Mouse (Mus musculus) kidney, adult 2 months (tissue): ENCODE measurements around the gene Plekhm3. TPM values are rescaled to one million over a fixed set of nuclear protein-coding genes. Genes with fewer than 3 reads are reported as not detected.
A peak's percentile ranks its signal among the peaks of the same experiment; 100 is the strongest.

Source experiments
- DNase-seq: peaks from one replicate; pipeline ENCODE4 v3.0.0; 2021
- H3K27ac ChIP-seq: fragments of 200-500 bp; 2 replicates; pipeline ENCODE4 v1.5.1; 2012; ENCODE audit warnings: low read depth, low read length, control low read depth, inconsistent platforms; ENCODE audit not compliant: insufficient read depth
- H3K27me3 ChIP-seq: fragments of 200-500 bp; replicated peaks from 2 replicates; pipeline ENCODE4 v1.6.1; 2012; ENCODE audit warnings: mild to moderate bottlenecking, moderate library complexity, low read length, inconsistent platforms; ENCODE audit not compliant: control insufficient read depth, insufficient read depth
- H3K36me3 ChIP-seq: fragments of 200-500 bp; 2 replicates; pipeline ENCODE4 v1.6.1; 2012; ENCODE audit warnings: mild to moderate bottlenecking, moderate library complexity, low read length, inconsistent platforms; ENCODE audit not compliant: control insufficient read depth, insufficient read depth
- H3K4me1 ChIP-seq: fragments of 200-500 bp; 2 replicates; pipeline ENCODE4 v1.6.1; 2011; ENCODE audit warnings: low read length; ENCODE audit not compliant: control insufficient read depth, insufficient read depth
- H3K4me3 ChIP-seq: fragments of 200-500 bp; 2 replicates; pipeline ENCODE4 v1.5.1; 2011; ENCODE audit warnings: mild to moderate bottlenecking, low read depth, low read length, control low read depth; ENCODE audit not compliant: insufficient read depth
- CTCF ChIP-seq: fragments of 200-500 bp; conservative IDR thresholded peaks from 2 replicates; pipeline ENCODE4 v1.5.1; 2011; ENCODE audit warnings: low read depth, mild to moderate bottlenecking, control low read depth, low read length, moderate library complexity, mixed read lengths; ENCODE audit not compliant: insufficient read depth, insufficient read length
- POLR2A ChIP-seq: fragments of 200-500 bp; IDR thresholded peaks from one replicate; pipeline ENCODE4 v1.6.1; 2011; ENCODE audit warnings: low read depth, low read length, control low read depth
- WGBS: fragments of 180-500 bp; shearing (Covaris S2); methylation state at CpG from one replicate; pipeline ENCODE4 v1.1.7; 2018; 5-methylcytosine and 5-hydroxymethylcytosine counted together
- polyA plus RNA-seq: library from polyadenylated mRNA; depleted of rRNA; stranded (reverse); fragments of >200 nt; gene quantifications from 2 replicates; pipeline ENCODE4 v1.2.3, GENCODE M21; 2012; rRNA removed

Plekhm3 gene
- 3.3 and 3.7 TPM in 2 replicates for polyA plus RNA-seq

- H3K27ac ChIP-seq = no peak within 1 kb of the TSS
- peak; percentile 82 for DNase-seq
- H3K4me1 ChIP-seq = no peaks in the 10 kb centered on the region
- H3K36me3 ChIP-seq = no peaks in the 10 kb centered on the region
- no peak for TF ChIP-seq POLR2A
- TF ChIP-seq CTCF = no peak
- peak within 1 kb of the TSS; percentile 82 for H3K4me3 ChIP-seq
- under 1% methylated on average over 43 of the region's 43 CpGs for WGBS
- no peaks in the 10 kb centered on the region for H3K27me3 ChIP-seq
These were observed at the start of gene Plekhm3 for GRCm38 (mm10) chr1:64956479-64956961. Gene Plekhm3 (minus strand): TSS chr1:64956824.

DNA sequence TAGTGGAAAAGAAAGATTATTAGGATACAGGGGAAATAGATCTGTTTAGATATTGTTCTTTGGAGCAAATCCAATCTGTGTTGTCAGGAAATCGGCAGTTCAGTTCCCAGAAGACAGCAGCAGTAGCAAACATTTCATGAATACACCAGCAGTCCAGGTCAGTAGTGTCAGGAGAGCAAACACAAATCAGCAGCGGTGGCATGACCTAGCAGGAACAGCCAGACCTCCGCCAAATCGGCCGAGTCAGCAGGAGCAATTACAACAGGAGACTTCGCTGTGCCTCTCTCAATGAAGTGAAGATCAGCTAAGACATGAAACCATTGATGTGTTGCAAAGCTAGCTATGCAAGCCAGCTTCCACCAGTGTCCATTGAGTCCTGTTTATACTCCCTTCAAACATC is 49.0 kb upstream of the Plekhm3 start:
- Histone ChIP-seq H3K27ac (no peak overlapping the region), H3K36me3 (no peaks in the 10 kb centered on the region), H3K4me3 (no peak overlapping the region), H3K4me1 (no peaks in the 10 kb centered on the region), H3K27me3 (no peaks in the 10 kb centered on the region)
- TF ChIP-seq POLR2A (no peak), CTCF (no peak)
- DNase-seq = no peak
- WGBS = 54% methylated on average over 6 of the region's 6 CpGs

DNA sequence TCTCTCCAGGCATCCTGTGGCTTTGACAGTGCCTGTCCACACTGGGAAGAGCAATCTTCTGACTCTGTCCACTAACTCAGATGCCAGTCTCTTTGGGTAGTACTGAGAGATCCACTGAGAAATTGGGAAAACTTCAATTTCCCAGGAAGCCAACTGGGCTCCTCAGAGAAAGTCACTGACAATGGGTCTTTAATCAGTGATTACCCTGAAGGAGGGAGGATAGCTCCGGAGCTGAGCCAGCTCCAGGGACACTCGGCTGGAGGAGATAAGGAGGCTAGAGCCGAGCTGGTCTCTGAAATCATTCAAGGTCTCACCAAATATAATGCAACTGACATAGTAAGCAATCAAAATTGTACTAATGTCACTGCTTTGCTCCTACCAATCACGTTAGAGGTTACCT is 47.9 kb upstream of the Plekhm3 start:
- no peak for DNase-seq
- WGBS = 86% methylated on average over 4 of the region's 4 CpGs

DNA sequence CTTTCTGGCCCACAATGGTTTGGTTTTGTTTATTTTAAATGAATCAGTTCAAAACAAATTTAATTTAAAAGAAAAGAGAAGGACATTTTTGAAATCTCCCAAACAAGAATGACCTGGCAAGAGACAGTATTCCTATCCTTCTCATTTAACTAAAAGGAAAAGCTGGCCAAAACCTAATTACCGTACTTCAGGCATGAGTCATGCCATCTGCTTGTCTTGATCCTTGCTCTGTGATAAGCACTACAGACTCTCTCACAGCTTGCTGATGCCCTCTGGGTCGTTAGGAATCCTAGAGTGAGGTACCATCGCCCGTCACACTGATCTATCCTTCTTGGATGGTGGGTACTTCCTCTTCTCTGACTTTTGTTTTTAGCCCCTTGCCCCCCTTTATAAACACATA is 36.6 kb upstream of the Plekhm3 start:
- Histone ChIP-seq H3K4me1 (no peaks in the 10 kb centered on the region), H3K36me3 (no peaks in the 10 kb centered on the region), H3K27ac (no peak overlapping the region), H3K27me3 (no peaks in the 10 kb centered on the region), H3K4me3 (no peak overlapping the region)
- WGBS = 75% methylated on average over 4 of the region's 4 CpGs
- no peak for DNase-seq
- TF ChIP-seq POLR2A (no peak), CTCF (no peak)

More for the DNA sequence above, 47.9 kb upstream of the Plekhm3 start:
- no peaks in the 10 kb centered on the region for H3K27me3 ChIP-seq
- no peaks in the 10 kb centered on the region for H3K36me3 ChIP-seq
- H3K4me1 ChIP-seq = no peaks in the 10 kb centered on the region
- no peak overlapping the region for H3K27ac ChIP-seq
- TF ChIP-seq POLR2A = no peak
- no peak for TF ChIP-seq CTCF
- H3K4me3 ChIP-seq = no peak overlapping the region

- H3K4me3 ChIP-seq = no peak overlapping the region
- no peak overlapping the region for H3K27ac ChIP-seq
- TF ChIP-seq POLR2A = no peak
- no peaks in the 10 kb centered on the region for H3K36me3 ChIP-seq
- no peaks in the 10 kb centered on the region for H3K4me1 ChIP-seq
- DNase-seq = no peak
- no peaks in the 10 kb centered on the region for H3K27me3 ChIP-seq
These were observed 31.6 kb upstream of the Plekhm3 start for GRCm38 (mm10) chr1:64988176-64988575.

DNA sequence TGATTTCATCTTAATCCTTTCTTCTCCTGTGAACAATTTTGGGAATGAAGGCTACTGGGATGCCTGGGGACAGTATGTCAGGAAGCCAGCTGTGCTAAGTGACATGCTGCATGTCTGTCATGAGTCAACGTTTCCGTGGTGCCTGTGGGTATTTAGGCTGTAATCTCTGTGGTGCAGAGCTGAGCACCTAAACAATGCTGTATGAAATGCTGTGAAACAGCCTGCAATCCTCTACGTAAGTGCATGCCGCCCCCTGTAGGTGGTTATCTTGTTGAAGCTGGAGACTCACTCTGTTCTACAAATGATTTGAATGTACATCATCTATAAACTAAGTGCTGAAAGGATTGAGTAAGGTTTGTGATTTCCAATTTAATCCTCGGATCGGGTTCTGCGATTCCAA is 29.5 kb upstream of the Plekhm3 start:
- no peak overlapping the region for H3K4me3 ChIP-seq
- TF ChIP-seq POLR2A (no peak), CTCF (peak; percentile 55)
- no peaks in the 10 kb centered on the region for H3K36me3 ChIP-seq
- 52% methylated on average over 7 of the region's 7 CpGs for WGBS
- no peaks in the 10 kb centered on the region; the same call in 1 of the 2 replicates for H3K27me3 ChIP-seq
- H3K27ac ChIP-seq = no peak overlapping the region
- peak; percentile 45 for DNase-seq
- no peaks in the 10 kb centered on the region for H3K4me1 ChIP-seq

GRCm38 (mm10) chr1:64983247-64983646 is 26.6 kb upstream of the Plekhm3 start:
- no peak for DNase-seq
- no peak overlapping the region for H3K27ac ChIP-seq
- TF ChIP-seq POLR2A (no peak), CTCF (no peak)
- no peaks in the 10 kb centered on the region; the same call in 1 of the 2 replicates for H3K27me3 ChIP-seq
- no peaks in the 10 kb centered on the region for H3K4me1 ChIP-seq
- 79% methylated on average over 3 of the region's 3 CpGs for WGBS
- no peaks in the 10 kb centered on the region for H3K36me3 ChIP-seq
- no peak overlapping the region for H3K4me3 ChIP-seq
